Mouse (Mus musculus) limb, embryonic 11.5 days (tissue): Measurements from ENCODE around the gene Cdc26. TPM values are rescaled to one million over a fixed set of nuclear protein-coding genes. Genes with fewer than 3 reads are reported as not detected.

ENCODE experiments used
- ATAC-seq: fragments of 200-750 bp; cut with Nextera tagmentation; 2 replicates; pipeline ENCODE4 v1.8.0; 2017; ENCODE audit warnings: low read depth; ENCODE audit not compliant: insufficient number of reproducible peaks, low FRiP score, low TSS enrichment
- DNase-seq: peaks from one replicate; pipeline ENCODE4 v3.0.0-alpha.2; 2015; ENCODE audit warnings: low spot score
- H3K27ac ChIP-seq: fragments of 300-500 bp; sonication (generic); replicated peaks from 2 replicates; pipeline ENCODE4 v1.5.1; 2014; ENCODE audit warnings: low read depth, mild to moderate bottlenecking, low read length
- H3K27me3 ChIP-seq: fragments of 300-500 bp; sonication (generic); 2 replicates; pipeline ENCODE4 v1.6.1; 2014; ENCODE audit warnings: mild to moderate bottlenecking, low read length, mixed read lengths; ENCODE audit not compliant: control insufficient read depth, insufficient read depth
- H3K36me3 ChIP-seq: fragments of 300-500 bp; sonication (generic); 2 replicates; pipeline ENCODE4 v1.6.1; 2014; ENCODE audit warnings: mild to moderate bottlenecking, low read length, moderate library complexity, mixed read lengths; ENCODE audit not compliant: control insufficient read depth, insufficient read depth
- H3K4me1 ChIP-seq: fragments of 300-500 bp; sonication (generic); 2 replicates; pipeline ENCODE4 v1.6.1; 2014; ENCODE audit warnings: low read length, mixed read lengths; ENCODE audit not compliant: control insufficient read depth, insufficient read depth
- H3K4me2 ChIP-seq: fragments of 300-500 bp; sonication (generic); 2 replicates; pipeline ENCODE4 v1.6.1; 2014; ENCODE audit warnings: low read depth, mild to moderate bottlenecking, moderate library complexity; ENCODE audit not compliant: severe bottlenecking
- H3K4me3 ChIP-seq: fragments of 300-500 bp; sonication (generic); 2 replicates; pipeline ENCODE4 v1.5.1; 2014; ENCODE audit warnings: low read depth, low read length
- H3K9ac ChIP-seq: fragments of 300-500 bp; sonication (generic); 2 replicates; pipeline ENCODE4 v1.6.1; 2014; ENCODE audit warnings: mild to moderate bottlenecking, low read length
- H3K9me3 ChIP-seq: fragments of 300-500 bp; sonication (generic); 2 replicates; pipeline ENCODE4 v1.6.1; 2016; ENCODE audit warnings: low read length; ENCODE audit not compliant: control insufficient read depth
- WGBS: fragments of 180-500 bp; shearing (Covaris S2); extraction: QIAGEN DNeasy Blood & Tissue Kit; methylation state at CpG from one replicate; pipeline ENCODE4 v1.1.7; 2014; 5-methylcytosine and 5-hydroxymethylcytosine counted together
- polyA plus RNA-seq: library from polyadenylated mRNA; unstranded; fragments of >200 nt; fragmentation: Nextera tagmentation; extraction: Ambion mirVana; gene quantifications from 2 replicates; pipeline ENCODE4 v1.2.1, GENCODE M21; 2014

The Cdc26 gene
- polyA plus RNA-seq, 1 experiment from 2014 or later, result 254 TPM

GRCm38 (mm10) chr4:62348329-62348705 is 60.1 kb downstream of the Cdc26 start:
- ATAC-seq, result no peak
- H3K4me3 ChIP-seq, result no peak overlapping the region
- H3K9me3 ChIP-seq, result no peaks in the 10 kb centered on the region
- H3K27me3 ChIP-seq, result no peaks in the 10 kb centered on the region
- no peak overlapping the region for H3K4me2 ChIP-seq
- no peak for DNase-seq
- 80% methylated on average over 2 of the region's 2 CpGs for WGBS
- no peaks in the 10 kb centered on the region for H3K36me3 ChIP-seq
- H3K4me1 ChIP-seq, result no peaks in the 10 kb centered on the region
- H3K9ac ChIP-seq, result no peak overlapping the region
- no peak overlapping the region for H3K27ac ChIP-seq

- Histone ChIP-seq H3K9ac (no peak overlapping the region), H3K4me2 (no peak overlapping the region), H3K9me3 (no peaks in the 10 kb centered on the region), H3K27me3 (no peaks in the 10 kb centered on the region), H3K4me1 (no peaks in the 10 kb centered on the region), H3K27ac (no peak overlapping the region), H3K4me3 (no peak overlapping the region), H3K36me3 (no peaks in the 10 kb centered on the region)
- WGBS, result 83% methylated on average over 9 of the region's 9 CpGs
- ATAC-seq (no peak), DNase-seq (no peak)
Observed at GRCm38 (mm10) chr4:62347605-62348328, 60.7 kb downstream of the Cdc26 start.

- 79% methylated on average over 4 of the region's 4 CpGs for WGBS
- no peak for ATAC-seq
- H3K27me3 ChIP-seq, result no peaks in the 10 kb centered on the region
- no peak overlapping the region for H3K4me3 ChIP-seq
- no peak overlapping the region for H3K9ac ChIP-seq
- DNase-seq, result no peak
- H3K27ac ChIP-seq, result no peak overlapping the region
- no peaks in the 10 kb centered on the region for H3K36me3 ChIP-seq
- no peaks in the 10 kb centered on the region for H3K4me1 ChIP-seq
- H3K9me3 ChIP-seq, result no peaks in the 10 kb centered on the region
- no peak overlapping the region for H3K4me2 ChIP-seq
Observed at GRCm38 (mm10) chr4:62345827-62346226, 62.6 kb downstream of the Cdc26 start.

- no peaks in the 10 kb centered on the region for H3K9me3 ChIP-seq
- no peak for DNase-seq
- no peak for ATAC-seq
- no peak overlapping the region for H3K9ac ChIP-seq
- 86% methylated on average over 1 of the region's 1 CpGs for WGBS
- no peak overlapping the region for H3K4me3 ChIP-seq
- H3K27ac ChIP-seq, result no peak overlapping the region
- no peaks in the 10 kb centered on the region for H3K4me1 ChIP-seq
- H3K36me3 ChIP-seq, result no peaks in the 10 kb centered on the region; the same call in 1 of the 2 replicates
- no peaks in the 10 kb centered on the region for H3K27me3 ChIP-seq
- H3K4me2 ChIP-seq, result no peak overlapping the region
Observed at GRCm38 (mm10) chr4:62344000-62344399, 64.4 kb downstream of the Cdc26 start.

GRCm38 (mm10) chr4:62338536-62338935 is 69.9 kb downstream of the Cdc26 start:
- H3K4me3 ChIP-seq, result no peak overlapping the region
- no peak overlapping the region for H3K9ac ChIP-seq
- H3K36me3 ChIP-seq, result peaks cover 2% of the 10 kb centered on the region
- H3K4me1 ChIP-seq, result no peaks in the 10 kb centered on the region
- no peaks in the 10 kb centered on the region for H3K9me3 ChIP-seq
- H3K4me2 ChIP-seq, result no peak overlapping the region
- DNase-seq, result no peak
- ATAC-seq, result no peak
- no peak overlapping the region for H3K27ac ChIP-seq
- WGBS, result 90% methylated on average over 5 of the region's 5 CpGs
- H3K27me3 ChIP-seq, result no peaks in the 10 kb centered on the region

Other genes with a start within 250 kb of the Cdc26 start
- 24.1 and 24.9 TPM in 2 replicates for gene Zfp37, start 177.6 kb downstream of the Cdc26 start, polyA plus RNA-seq
- gene Slc31a2, start 146.1 kb downstream of the Cdc26 start, polyA plus RNA-seq, result 9.6 and 11.3 TPM in 2 replicates
- gene Fkbp15, start 48.1 kb downstream of the Cdc26 start, polyA plus RNA-seq, result 19.9 and 22.2 TPM in 2 replicates
- gene Slc31a1, start 47.9 kb downstream of the Cdc26 start, polyA plus RNA-seq, result 43.2 and 44.7 TPM in 2 replicates
- 36.6 and 37.3 TPM in 2 replicates for gene Prpf4, start 155 bp upstream of the Cdc26 start, polyA plus RNA-seq
- not detected in 2 replicates for gene Rnf183, start 26.6 kb upstream of the Cdc26 start, polyA plus RNA-seq
- 7.6 and 8.1 TPM in 2 replicates for gene Wdr31, start 62.3 kb upstream of the Cdc26 start, polyA plus RNA-seq
- 0.91 and 1.2 TPM in 2 replicates for gene Bspry, start 71.4 kb upstream of the Cdc26 start, polyA plus RNA-seq
- 16.5 TPM in 2 replicates for gene Hdhd3, start 94.8 kb upstream of the Cdc26 start, polyA plus RNA-seq
- 87.8 and 95.9 TPM in 2 replicates for gene Alad, start 111.3 kb upstream of the Cdc26 start, polyA plus RNA-seq
- gene Pole3, start 116.4 kb upstream of the Cdc26 start, polyA plus RNA-seq, result 107 and 116 TPM in 2 replicates
- 1.3 and 1.4 TPM in 2 replicates for gene 4933430I17Rik, start 116.7 kb upstream of the Cdc26 start, polyA plus RNA-seq
- gene Rgs3, start 151.2 kb upstream of the Cdc26 start, polyA plus RNA-seq, result 20.1 and 22.9 TPM in 2 replicates